18 mouse cellular contexts compared by ENCODE assay signal in the genomic region with DNA sequence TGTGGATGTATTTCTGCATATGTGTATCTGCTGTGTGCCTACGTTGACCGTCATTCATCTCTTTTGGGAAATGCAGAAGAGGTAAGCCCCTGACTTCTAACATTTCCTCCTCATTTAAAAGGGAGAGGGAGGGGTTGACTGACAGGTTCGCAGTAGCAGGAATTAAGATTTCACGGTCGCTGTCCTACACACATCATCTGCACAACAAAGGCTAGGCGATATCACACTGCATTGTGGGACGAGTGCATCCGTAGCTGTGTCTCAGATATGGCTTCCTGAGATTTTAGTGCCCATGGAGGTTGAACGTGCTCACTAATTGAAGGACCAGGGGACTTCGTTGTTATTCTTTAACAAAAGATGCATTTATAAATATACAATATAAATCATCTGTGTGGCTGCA.
DNase-seq lines count a peak whose midpoint lies in the region; ATAC-seq lines count a peak whose summit lies in the region.
"Had no signal": no experiment of that assay in that cellular context is flagged by ENCODE, and none has a peak within 500 bp of the region (broad histone marks: within the 10 kb centered on the region; RNA-seq: fewer than 3 reads in every experiment).

No protein-coding gene starts in this region.

- ATAC-seq in forebrain, embryonic 13.5 days = 0 out of 2 replicates have a peak, but pooled peaks have one; percentile 46
- no peak for ATAC-seq in forebrain, embryonic 11.5 days (replicated peaks; ENCODE audit: low FRiP score)
- 0 out of 2 replicates have a peak, but pooled peaks have one; percentile 42 for ATAC-seq in forebrain, embryonic 15.5 days (replicated peaks)
- no peak for ATAC-seq in hindbrain, embryonic 15.5 days (ENCODE audit: low FRiP score, low read depth)
- peak; percentile 88 for ATAC-seq in midbrain, embryonic 16.5 days

- 49% methylated on average over 10 of the region's 10 CpGs for WGBS in forebrain, embryonic 13.5 days
- 47% methylated on average over 10 of the region's 10 CpGs for WGBS in forebrain, embryonic 11.5 days
- WGBS in forebrain, embryonic 15.5 days = 38% methylated on average over 10 of the region's 10 CpGs
- 19% methylated on average over 10 of the region's 10 CpGs for WGBS in hindbrain, embryonic 15.5 days
- WGBS in midbrain, embryonic 16.5 days = 18% methylated on average over 10 of the region's 10 CpGs

- intact Hi-C loops in gastrocnemius, postnatal 36 days (cut with DNase I) = no loop called here

- H3K27ac ChIP-seq in forebrain, embryonic 13.5 days = peak overlapping the region; percentile 54
- H3K27ac ChIP-seq in forebrain, embryonic 11.5 days (ENCODE audit: low read depth, low read length) = no peak overlapping the region
- H3K27ac ChIP-seq in forebrain, embryonic 15.5 days (replicated peaks) = peak overlapping the region; percentile 67
- H3K27ac ChIP-seq in hindbrain, embryonic 15.5 days (replicated peaks) = peak overlapping the region; percentile 59
- H3K27ac ChIP-seq in midbrain, embryonic 16.5 days (ENCODE audit: low read length) = peak overlapping the region; percentile 72
- H3K27ac ChIP-seq: embryonic facial prominence, embryonic 12.5 days; heart, embryonic 15.5 days; limb, embryonic 10.5 days; liver, embryonic 13.5 days; lung, embryonic 15.5 days had no signal

- H3K4me3 ChIP-seq in forebrain, embryonic 13.5 days = no peak overlapping the region
- H3K4me3 ChIP-seq in forebrain, embryonic 11.5 days (ENCODE audit: low read depth, low read length) = no peak overlapping the region
- H3K4me3 ChIP-seq in forebrain, embryonic 15.5 days = no peak overlapping the region
- no peak overlapping the region for H3K4me3 ChIP-seq in hindbrain, embryonic 15.5 days
- no peak overlapping the region for H3K4me3 ChIP-seq in midbrain, embryonic 16.5 days (ENCODE audit: low read depth, low read length)
- H3K4me3 ChIP-seq: embryonic facial prominence, embryonic 12.5 days; heart, embryonic 15.5 days; limb, embryonic 10.5 days; liver, embryonic 13.5 days; lung, embryonic 15.5 days had no signal

- H3K9ac ChIP-seq in forebrain, embryonic 13.5 days = no peak overlapping the region
- no peak overlapping the region for H3K9ac ChIP-seq in forebrain, embryonic 11.5 days (ENCODE audit: low read length)
- no peak overlapping the region for H3K9ac ChIP-seq in forebrain, embryonic 15.5 days (replicated peaks)
- no peak overlapping the region for H3K9ac ChIP-seq in hindbrain, embryonic 15.5 days
- no peak overlapping the region for H3K9ac ChIP-seq in midbrain, embryonic 16.5 days (ENCODE audit: low read depth, low read length)
- H3K9ac ChIP-seq: embryonic facial prominence, embryonic 12.5 days; heart, embryonic 15.5 days; liver, embryonic 13.5 days; lung, embryonic 15.5 days had no signal

- no peaks in the 10 kb centered on the region for H3K9me3 ChIP-seq in forebrain, embryonic 13.5 days (replicated peaks)
- H3K9me3 ChIP-seq in forebrain, embryonic 11.5 days (ENCODE audit: control insufficient read depth, low read length) = no peaks in the 10 kb centered on the region
- H3K9me3 ChIP-seq in forebrain, embryonic 15.5 days = no peaks in the 10 kb centered on the region
- H3K9me3 ChIP-seq in hindbrain, embryonic 15.5 days = no peaks in the 10 kb centered on the region
- H3K9me3 ChIP-seq in midbrain, embryonic 16.5 days (replicated peaks; ENCODE audit: control insufficient read depth, low read length, poor library complexity, severe bottlenecking) = no peaks in the 10 kb centered on the region
- H3K9me3 ChIP-seq: embryonic facial prominence, embryonic 12.5 days; heart, embryonic 15.5 days; limb, embryonic 10.5 days; liver, embryonic 13.5 days; lung, embryonic 15.5 days had no signal

- H3K4me1 ChIP-seq in forebrain, embryonic 13.5 days = peaks cover 8% of the 10 kb centered on the region
- H3K4me1 ChIP-seq in forebrain, embryonic 11.5 days (replicated peaks; ENCODE audit: control insufficient read depth, insufficient read depth, low read length) = no peaks in the 10 kb centered on the region
- peaks cover 14% of the 10 kb centered on the region for H3K4me1 ChIP-seq in forebrain, embryonic 15.5 days
- H3K4me1 ChIP-seq in hindbrain, embryonic 15.5 days (replicated peaks) = peaks cover 15% of the 10 kb centered on the region
- peaks cover 24% of the 10 kb centered on the region for H3K4me1 ChIP-seq in midbrain, embryonic 16.5 days (ENCODE audit: control insufficient read depth, insufficient read depth, low read length)
- H3K4me1 ChIP-seq: heart, embryonic 15.5 days; liver, embryonic 13.5 days had no signal

- no peak for DNase-seq in forebrain, embryonic 11.5 days (ENCODE audit: low spot score)
- no peak for DNase-seq in gastrocnemius, postnatal 36 days
- no peak for DNase-seq in kidney, adult 18-20 months
- DNase-seq: adrenal gland, postnatal 10 days; cerebellum, adult 11-12 months; cerebellum, postnatal 25 days; kidney, adult 11 months; kidney, postnatal 25 days; liver, embryonic 13.5 days; thymus, postnatal 36 days had no signal

- no peaks in the 10 kb centered on the region for H3K27me3 ChIP-seq in forebrain, embryonic 13.5 days
- H3K27me3 ChIP-seq in forebrain, embryonic 11.5 days (ENCODE audit: control insufficient read depth, insufficient read depth, low read length) = no peaks in the 10 kb centered on the region
- no peaks in the 10 kb centered on the region for H3K27me3 ChIP-seq in forebrain, embryonic 15.5 days
- H3K27me3 ChIP-seq in hindbrain, embryonic 15.5 days = no peaks in the 10 kb centered on the region
- no peaks in the 10 kb centered on the region for H3K27me3 ChIP-seq in midbrain, embryonic 16.5 days (ENCODE audit: control insufficient read depth, insufficient read depth, low read depth, low read length)
- H3K27me3 ChIP-seq: embryonic facial prominence, embryonic 12.5 days; heart, embryonic 15.5 days; liver, embryonic 13.5 days; lung, embryonic 15.5 days had no signal

- H3K4me2 ChIP-seq in forebrain, embryonic 13.5 days = no peak overlapping the region
- no peak overlapping the region for H3K4me2 ChIP-seq in forebrain, embryonic 11.5 days (ENCODE audit: low read depth, low read length, severe bottlenecking)
- no peak overlapping the region for H3K4me2 ChIP-seq in forebrain, embryonic 15.5 days (replicated peaks)
- 0 out of 2 replicates have a peak overlapping the region, but pooled peaks have one; percentile 9 for H3K4me2 ChIP-seq in hindbrain, embryonic 15.5 days
- peak overlapping the region; percentile 7; the same call in 1 of the 2 replicates for H3K4me2 ChIP-seq in midbrain, embryonic 16.5 days (ENCODE audit: low read length)
- H3K4me2 ChIP-seq: embryonic facial prominence, embryonic 12.5 days; heart, embryonic 15.5 days; liver, embryonic 13.5 days; lung, embryonic 15.5 days had no signal

- no peaks in the 10 kb centered on the region for H3K36me3 ChIP-seq in forebrain, embryonic 13.5 days (ENCODE audit: poor library complexity, severe bottlenecking)
- H3K36me3 ChIP-seq in forebrain, embryonic 11.5 days (ENCODE audit: control insufficient read depth, insufficient read depth, low read length) = no peaks in the 10 kb centered on the region
- H3K36me3 ChIP-seq in forebrain, embryonic 15.5 days = no peaks in the 10 kb centered on the region
- no peaks in the 10 kb centered on the region for H3K36me3 ChIP-seq in hindbrain, embryonic 15.5 days
- no peaks in the 10 kb centered on the region for H3K36me3 ChIP-seq in midbrain, embryonic 16.5 days (ENCODE audit: control insufficient read depth, insufficient read depth, low read length)
- H3K36me3 ChIP-seq: embryonic facial prominence, embryonic 12.5 days; heart, embryonic 15.5 days; limb, embryonic 10.5 days; liver, embryonic 13.5 days; lung, embryonic 15.5 days had no signal

Comparison
In these comparisons a context has a peak if more than half of its experiments do, and no peak if none do; other contexts are left out.
1. ATAC-seq: peak in forebrain, embryonic 13.5 days (single experiment), forebrain, embryonic 15.5 days (single experiment) and midbrain, embryonic 16.5 days (single experiment); none in forebrain, embryonic 11.5 days (single experiment) and hindbrain, embryonic 15.5 days (single experiment).
2. H3K4me2 ChIP-seq: peak in hindbrain, embryonic 15.5 days (single experiment) and midbrain, embryonic 16.5 days (single experiment); none in forebrain, embryonic 13.5 days (single experiment), forebrain, embryonic 11.5 days (single experiment) and forebrain, embryonic 15.5 days (single experiment).